Mouse (Mus musculus): ENCODE results near the gene Gpr158. TPM values are rescaled to one million over a fixed set of nuclear protein-coding genes. Genes with fewer than 3 reads are reported as not detected.
A peak's percentile ranks its signal among the peaks of the same experiment; 100 is the strongest.

The Gpr158 gene
- polyA plus RNA-seq, 1 experiment from 2014 or later = 2.1 TPM

GRCm38 (mm10) chr2:21676084-21676838 lies 308.9 kb downstream of the Gpr158 start:
- WGBS = 87% methylated on average over 4 of the region's 4 CpGs
- no peak overlapping the region for H3K4me3 ChIP-seq
- no peaks in the 10 kb centered on the region for H3K9me3 ChIP-seq
- no peak overlapping the region for H3K4me2 ChIP-seq
- H3K27me3 ChIP-seq = no peaks in the 10 kb centered on the region
- no peaks in the 10 kb centered on the region for H3K36me3 ChIP-seq
- no peak for ATAC-seq (ENCODE audit: low FRiP score)
- no peak overlapping the region for H3K27ac ChIP-seq
- H3K4me1 ChIP-seq (replicated peaks) = no peaks in the 10 kb centered on the region
- H3K9ac ChIP-seq = no peak overlapping the region

GRCm38 (mm10) chr2:21676839-21677123 lies 309.4 kb downstream of the Gpr158 start:
- Histone ChIP-seq H3K27me3 (no peaks in the 10 kb centered on the region), H3K4me1 (replicated peaks) (no peaks in the 10 kb centered on the region), H3K9ac (no peak overlapping the region), H3K4me3 (no peak overlapping the region), H3K27ac (no peak overlapping the region), H3K4me2 (no peak overlapping the region), H3K36me3 (no peaks in the 10 kb centered on the region), H3K9me3 (no peaks in the 10 kb centered on the region)
- WGBS = 51% methylated on average over 2 of the region's 2 CpGs
- ATAC-seq (ENCODE audit: low FRiP score) = no peak

GRCm38 (mm10) chr2:21680735-21681270 lies 313.5 kb downstream of the Gpr158 start:
- WGBS = 89% methylated on average over 1 of the region's 1 CpGs
- no peak for ATAC-seq (ENCODE audit: low FRiP score)
- no peaks in the 10 kb centered on the region for H3K9me3 ChIP-seq

GRCm38 (mm10) chr2:21684736-21685135 lies 317.4 kb downstream of the Gpr158 start:
- H3K4me3 ChIP-seq = no peak overlapping the region
- H3K4me1 ChIP-seq (replicated peaks) = no peaks in the 10 kb centered on the region
- H3K4me2 ChIP-seq = no peak overlapping the region
- no peak overlapping the region for H3K27ac ChIP-seq
- no peaks in the 10 kb centered on the region for H3K9me3 ChIP-seq
- ATAC-seq (ENCODE audit: low FRiP score) = no peak
- no peaks in the 10 kb centered on the region for H3K27me3 ChIP-seq
- WGBS = 90% methylated on average over 3 of the region's 3 CpGs
- no peak overlapping the region for H3K9ac ChIP-seq
- H3K36me3 ChIP-seq = no peaks in the 10 kb centered on the region

More at GRCm38 (mm10) chr2:21680735-21681270, 313.5 kb downstream of the Gpr158 start:
- Histone ChIP-seq H3K36me3 (no peaks in the 10 kb centered on the region), H3K27ac (no peak overlapping the region), H3K4me2 (no peak overlapping the region), H3K27me3 (no peaks in the 10 kb centered on the region), H3K4me3 (no peak overlapping the region), H3K9ac (no peak overlapping the region), H3K4me1 (replicated peaks) (no peaks in the 10 kb centered on the region)

- WGBS = 92% methylated on average over 9 of the region's 9 CpGs
Observed at GRCm38 (mm10) chr2:21693128-21693527, 325.8 kb downstream of the Gpr158 start.

GRCm38 (mm10) chr2:21693807-21694594 lies 326.7 kb downstream of the Gpr158 start:
- H3K36me3 ChIP-seq = no peaks in the 10 kb centered on the region
- H3K4me2 ChIP-seq = no peak overlapping the region
- H3K4me1 ChIP-seq (replicated peaks) = no peaks in the 10 kb centered on the region
- WGBS = 73% methylated on average over 5 of the region's 5 CpGs
- no peak overlapping the region for H3K27ac ChIP-seq
- H3K4me3 ChIP-seq = no peak overlapping the region
- no peak overlapping the region for H3K9ac ChIP-seq
- ATAC-seq (ENCODE audit: low FRiP score) = no peak
- no peaks in the 10 kb centered on the region for H3K9me3 ChIP-seq
- no peaks in the 10 kb centered on the region for H3K27me3 ChIP-seq

More at GRCm38 (mm10) chr2:21693128-21693527, 325.8 kb downstream of the Gpr158 start:
- no peaks in the 10 kb centered on the region for H3K36me3 ChIP-seq
- H3K4me2 ChIP-seq = no peak overlapping the region
- no peaks in the 10 kb centered on the region for H3K4me1 ChIP-seq (replicated peaks)
- H3K27me3 ChIP-seq = no peaks in the 10 kb centered on the region
- H3K27ac ChIP-seq = no peak overlapping the region
- no peak overlapping the region for H3K9ac ChIP-seq
- no peak overlapping the region for H3K4me3 ChIP-seq
- H3K9me3 ChIP-seq = no peaks in the 10 kb centered on the region
- ATAC-seq (ENCODE audit: low FRiP score) = no peak

GRCm38 (mm10) chr2:21728075-21728474 lies 360.7 kb downstream of the Gpr158 start:
- WGBS = 86% methylated on average over 4 of the region's 4 CpGs
- Histone ChIP-seq H3K9me3 (no peaks in the 10 kb centered on the region), H3K36me3 (no peaks in the 10 kb centered on the region), H3K4me1 (replicated peaks) (no peaks in the 10 kb centered on the region), H3K27me3 (no peaks in the 10 kb centered on the region), H3K27ac (no peak overlapping the region), H3K9ac (no peak overlapping the region), H3K4me3 (no peak overlapping the region), H3K4me2 (no peak overlapping the region)
- no peak for ATAC-seq (ENCODE audit: low FRiP score)

- no peak for ATAC-seq (ENCODE audit: low FRiP score)
- H3K27me3 ChIP-seq = no peaks in the 10 kb centered on the region
- no peak overlapping the region for H3K27ac ChIP-seq
- no peaks in the 10 kb centered on the region for H3K36me3 ChIP-seq
- no peaks in the 10 kb centered on the region for H3K4me1 ChIP-seq (replicated peaks)
- no peaks in the 10 kb centered on the region for H3K9me3 ChIP-seq
- WGBS = 92% methylated on average over 2 of the region's 2 CpGs
- H3K4me3 ChIP-seq = no peak overlapping the region
- no peak overlapping the region for H3K9ac ChIP-seq
- H3K4me2 ChIP-seq = no peak overlapping the region
Observed at GRCm38 (mm10) chr2:21783721-21784120, 416.4 kb downstream of the Gpr158 start.

- Histone ChIP-seq H3K27ac (no peak overlapping the region), H3K9ac (no peak overlapping the region), H3K27me3 (no peaks in the 10 kb centered on the region), H3K9me3 (no peaks in the 10 kb centered on the region), H3K4me1 (replicated peaks) (no peaks in the 10 kb centered on the region), H3K4me2 (no peak overlapping the region), H3K4me3 (no peak overlapping the region), H3K36me3 (no peaks in the 10 kb centered on the region)
- ATAC-seq (ENCODE audit: low FRiP score) = 0 out of 2 replicates have a peak, but pooled peaks have one; percentile 21
- WGBS = 72% methylated on average over 2 of the region's 2 CpGs
Observed at GRCm38 (mm10) chr2:21793156-21793555, 425.8 kb downstream of the Gpr158 start.

GRCm38 (mm10) chr2:21799616-21800015 lies 432.3 kb downstream of the Gpr158 start:
- Histone ChIP-seq H3K27me3 (no peaks in the 10 kb centered on the region), H3K9me3 (no peaks in the 10 kb centered on the region), H3K36me3 (no peaks in the 10 kb centered on the region), H3K27ac (no peak overlapping the region), H3K4me1 (replicated peaks) (no peaks in the 10 kb centered on the region), H3K4me3 (no peak overlapping the region), H3K4me2 (no peak overlapping the region), H3K9ac (no peak overlapping the region)
- no peak for ATAC-seq (ENCODE audit: low FRiP score)
- WGBS = 84% methylated on average over 3 of the region's 3 CpGs

- no peak for ATAC-seq (ENCODE audit: low FRiP score)
- H3K27me3 ChIP-seq = no peaks in the 10 kb centered on the region
- no peaks in the 10 kb centered on the region for H3K4me1 ChIP-seq (replicated peaks)
- no peak overlapping the region for H3K9ac ChIP-seq
- H3K4me2 ChIP-seq = no peak overlapping the region
- H3K36me3 ChIP-seq = no peaks in the 10 kb centered on the region
- no peak overlapping the region for H3K4me3 ChIP-seq
- no peaks in the 10 kb centered on the region for H3K9me3 ChIP-seq
- H3K27ac ChIP-seq = no peak overlapping the region
Observed at GRCm38 (mm10) chr2:21800045-21800444, 432.7 kb downstream of the Gpr158 start.

GRCm38 (mm10) chr2:21808510-21808909 lies 441.2 kb downstream of the Gpr158 start:
- H3K27me3 ChIP-seq = no peaks in the 10 kb centered on the region
- H3K4me3 ChIP-seq = no peak overlapping the region
- no peak for ATAC-seq (ENCODE audit: low FRiP score)
- H3K27ac ChIP-seq = no peak overlapping the region
- no peaks in the 10 kb centered on the region for H3K4me1 ChIP-seq (replicated peaks)
- no peaks in the 10 kb centered on the region for H3K36me3 ChIP-seq
- H3K4me2 ChIP-seq = no peak overlapping the region
- 88% methylated on average over 2 of the region's 2 CpGs for WGBS
- no peaks in the 10 kb centered on the region for H3K9me3 ChIP-seq
- no peak overlapping the region for H3K9ac ChIP-seq
